Mouse (Mus musculus) retina, postnatal 7 days (tissue): ENCODE data around the gene Dab1.

Experiments
- DNase-seq: peaks from one replicate; pipeline ENCODE4 v3.0.0-alpha.2; 2012; ENCODE audit warnings: low read depth, low spot score

Dab1 gene

GRCm38 (mm10) chr4:104509230-104509985, 890.2 kb downstream of the Dab1 start:
- no peak for DNase-seq

GRCm38 (mm10) chr4:104511855-104512254, 892.7 kb downstream of the Dab1 start:
- DNase-seq, result no peak

- DNase-seq, result no peak
These were observed 893.4 kb downstream of the Dab1 start for GRCm38 (mm10) chr4:104512513-104512912.

- DNase-seq, result no peak
These were observed 894.5 kb downstream of the Dab1 start for GRCm38 (mm10) chr4:104513622-104514021.

- peak; percentile 41 for DNase-seq
These were observed 895.4 kb downstream of the Dab1 start for GRCm38 (mm10) chr4:104514568-104515000.

- DNase-seq, result no peak
These were observed 896.5 kb downstream of the Dab1 start for GRCm38 (mm10) chr4:104515681-104516080.

GRCm38 (mm10) chr4:104522324-104522723, 903.2 kb downstream of the Dab1 start:
- no peak for DNase-seq

GRCm38 (mm10) chr4:104523776-104524175, 904.6 kb downstream of the Dab1 start:
- no peak for DNase-seq

- DNase-seq, result no peak
These were observed 910.9 kb downstream of the Dab1 start for GRCm38 (mm10) chr4:104529905-104530646.

GRCm38 (mm10) chr4:104532846-104533245, 913.7 kb downstream of the Dab1 start:
- no peak for DNase-seq

GRCm38 (mm10) chr4:104538420-104538819, 919.3 kb downstream of the Dab1 start:
- no peak for DNase-seq

- no peak for DNase-seq
These were observed 919.9 kb downstream of the Dab1 start for GRCm38 (mm10) chr4:104539047-104539446.

GRCm38 (mm10) chr4:104547091-104547490, 927.9 kb downstream of the Dab1 start:
- no peak for DNase-seq

GRCm38 (mm10) chr4:104548287-104548686, 929.1 kb downstream of the Dab1 start:
- no peak for DNase-seq

- DNase-seq, result no peak
These were observed 931.5 kb downstream of the Dab1 start for GRCm38 (mm10) chr4:104550581-104551205.

- DNase-seq, result no peak
These were observed 932.4 kb downstream of the Dab1 start for GRCm38 (mm10) chr4:104551390-104552070.

- no peak for DNase-seq
These were observed 936.2 kb downstream of the Dab1 start for GRCm38 (mm10) chr4:104555408-104555807.

- no peak for DNase-seq
These were observed 944.4 kb downstream of the Dab1 start for GRCm38 (mm10) chr4:104563512-104563911.

- no peak for DNase-seq
These were observed 951.4 kb downstream of the Dab1 start for GRCm38 (mm10) chr4:104570523-104570922.

- DNase-seq, result no peak
These were observed 953.3 kb downstream of the Dab1 start for GRCm38 (mm10) chr4:104572440-104572839.

- DNase-seq, result no peak
These were observed 954.3 kb downstream of the Dab1 start for GRCm38 (mm10) chr4:104573419-104573818.

GRCm38 (mm10) chr4:104578370-104578769, 959.2 kb downstream of the Dab1 start:
- no peak for DNase-seq
